Mouse (Mus musculus) kidney, adult 8-10 months (tissue): Measurements from ENCODE around the gene Lzic.

ENCODE experiments used
- DNase-seq, 2 experiments: peaks; one replicate each; pipeline ENCODE4 v3.0.0; 2022

Gene Lzic

DNA sequence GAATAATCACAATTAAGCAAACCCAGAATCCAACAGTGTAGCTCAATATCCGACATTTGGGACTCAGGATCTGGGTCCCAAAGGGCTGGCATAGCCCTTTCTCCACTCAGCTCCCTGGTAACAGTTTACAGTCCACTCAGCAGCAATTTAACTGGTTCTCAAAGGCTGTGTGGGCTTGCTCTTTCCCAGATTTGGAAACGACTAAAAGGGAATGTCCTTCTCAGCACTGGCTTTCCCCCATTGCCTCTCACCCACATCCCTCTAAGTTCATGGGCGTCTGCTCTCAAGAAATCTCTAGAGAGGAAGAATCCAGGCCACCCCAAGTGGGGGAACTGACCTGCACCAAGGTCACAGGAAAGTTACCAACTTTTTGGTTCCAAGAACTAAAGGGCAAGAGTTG is 463 bp upstream of the Lzic start:
- DNase-seq: peak in 1 of 2 experiments; percentile 29

- peak; percentile 14 to 26 for DNase-seq
Measured at GRCm38 (mm10) chr4:149485825-149486206, 787 bp downstream of the Lzic start.

DNA sequence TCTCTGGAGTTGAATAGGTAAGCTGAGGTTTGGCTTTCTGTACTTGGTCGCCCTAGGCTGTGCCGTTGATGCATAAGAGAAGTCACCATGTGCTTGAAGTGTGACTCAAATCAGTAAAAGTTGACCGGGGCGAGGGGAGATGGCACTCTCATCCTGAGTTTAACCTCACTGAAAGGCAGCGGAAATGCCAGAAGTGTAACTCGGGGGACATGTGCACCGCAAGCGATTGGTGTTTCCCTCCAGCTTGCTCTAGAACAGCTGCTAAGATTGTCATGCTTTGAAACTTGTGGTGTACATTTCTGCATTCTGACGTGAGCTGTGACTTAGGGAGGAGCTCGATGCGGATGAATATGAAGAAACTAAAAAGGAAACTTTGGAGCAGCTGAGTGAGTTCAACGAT is 2.7 kb downstream of the Lzic start:
- no peak for DNase-seq

GRCm38 (mm10) chr4:149489415-149490240 is 4.6 kb downstream of the Lzic start:
- DNase-seq: no peak

DNA sequence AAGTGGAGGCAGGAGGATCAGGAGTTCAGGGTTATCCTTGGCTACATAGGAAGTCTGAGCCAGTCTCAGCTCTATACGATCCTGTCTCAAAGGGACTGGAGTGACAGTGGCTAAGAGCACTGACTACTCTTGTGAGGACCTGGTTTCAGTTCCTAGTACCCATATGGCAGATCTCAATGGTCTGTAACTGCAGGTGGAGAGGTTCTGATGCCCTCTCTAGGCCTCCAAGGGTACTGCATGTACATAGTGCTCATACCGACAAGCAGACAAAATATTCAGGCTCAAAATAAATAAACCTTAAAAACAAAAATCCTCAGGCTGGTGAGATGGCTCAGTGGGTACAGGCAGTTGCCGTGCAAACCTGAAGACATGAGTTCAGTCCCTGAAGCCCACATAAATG is 6.1 kb downstream of the Lzic start:
- no peak for DNase-seq

GRCm38 (mm10) chr4:149496612-149497011 is 11.6 kb downstream of the Lzic start:
- no peak for DNase-seq

DNA sequence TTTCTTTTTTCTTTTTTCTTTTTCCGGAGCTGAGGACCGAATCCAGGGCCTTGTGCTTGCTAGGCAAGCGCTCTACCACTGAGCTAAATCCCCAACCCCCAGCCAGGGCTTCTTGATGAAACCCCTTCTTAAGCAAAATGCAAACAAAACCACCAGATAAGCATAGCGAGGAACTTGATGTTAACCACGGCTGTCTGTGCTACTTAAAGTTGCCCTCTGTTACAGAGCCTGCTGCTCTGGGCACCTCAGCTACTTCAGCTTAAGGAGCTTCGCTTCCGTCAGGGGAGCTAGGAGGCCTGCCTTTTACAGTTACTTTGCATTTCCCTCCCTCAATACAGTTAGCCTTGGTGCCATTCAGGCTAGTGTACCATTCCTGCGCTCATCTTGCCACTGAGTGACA is 13.9 kb downstream of the Lzic start:
- DNase-seq: no peak

DNA sequence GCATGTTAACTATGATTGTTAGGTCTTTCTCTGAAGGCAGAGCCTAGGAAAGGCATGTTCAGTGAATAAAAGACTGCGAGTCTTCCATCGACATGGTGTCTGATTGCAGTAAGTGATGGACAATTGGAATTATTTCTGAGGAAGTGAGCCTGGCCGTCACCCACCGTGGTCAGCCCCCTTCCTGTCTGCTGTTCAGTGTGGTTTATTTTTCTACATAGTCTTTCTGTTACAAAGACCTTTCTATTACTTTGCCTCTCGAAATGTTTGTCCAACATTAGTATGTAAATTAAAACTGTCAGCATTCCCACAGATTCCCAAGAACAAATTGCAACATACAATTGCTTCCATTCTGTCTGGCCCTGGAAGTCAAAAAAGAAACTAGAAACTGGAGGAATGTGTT is 14.8 kb downstream of the Lzic start:
- DNase-seq: no peak

GRCm38 (mm10) chr4:149504363-149504762 is 19.3 kb downstream of the Lzic start:
- no peak for DNase-seq

DNA sequence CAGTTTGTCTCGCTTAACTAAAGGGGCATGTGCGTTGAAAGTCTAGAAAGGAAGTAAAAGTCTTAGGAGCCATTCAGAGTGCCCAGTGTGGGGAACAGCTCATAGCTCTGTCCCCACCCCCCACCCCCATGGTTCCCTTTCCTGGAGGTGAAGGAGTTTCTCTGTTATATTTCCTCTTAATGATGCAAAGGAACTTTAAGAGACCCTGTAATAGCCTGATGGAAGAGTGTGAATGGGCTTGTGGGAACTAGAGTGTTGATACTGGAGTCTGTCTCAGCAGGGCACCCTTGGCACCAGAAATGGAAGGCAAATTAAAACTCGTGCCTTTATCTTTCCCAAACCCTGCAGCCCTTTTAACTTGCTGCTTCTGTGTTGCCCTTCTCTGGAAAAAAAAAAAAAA is 19.8 kb downstream of the Lzic start:
- DNase-seq: no peak

DNA sequence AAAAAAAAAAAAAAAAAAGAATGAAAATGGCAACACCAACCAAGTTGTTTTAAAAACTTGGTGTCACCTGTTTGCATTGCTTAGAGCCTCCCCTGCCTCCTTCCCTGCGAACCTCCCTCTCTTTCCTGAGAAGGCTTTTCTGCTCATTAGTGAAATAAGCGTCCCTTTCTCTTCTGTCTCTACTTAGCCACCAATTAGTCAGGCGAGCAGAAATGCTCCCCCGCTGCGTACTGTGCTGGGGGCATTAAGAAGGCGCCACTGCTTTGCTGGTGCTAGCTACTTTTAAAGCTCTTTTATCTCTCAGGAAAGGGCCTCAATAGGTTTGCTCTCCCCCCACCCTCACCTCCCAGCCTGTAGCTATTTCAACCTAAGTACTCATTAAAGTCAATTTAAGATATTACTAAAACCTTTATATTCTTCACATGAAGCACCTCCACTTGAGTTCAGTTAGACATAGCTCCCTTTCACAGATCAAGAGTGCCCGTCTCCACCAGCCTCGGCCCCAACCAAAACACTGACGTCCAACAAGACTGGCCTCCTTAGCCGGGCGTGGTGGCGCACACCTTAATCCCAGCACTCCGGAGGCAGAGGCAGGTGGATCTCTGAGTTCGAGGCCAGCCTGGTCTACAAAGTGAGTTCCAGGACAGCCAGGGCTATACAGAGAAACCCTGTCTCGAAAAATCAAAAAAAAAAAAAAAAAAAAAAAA is 20.4 kb downstream of the Lzic start:
- DNase-seq: no peak

- no peak for DNase-seq
Measured at GRCm38 (mm10) chr4:149506904-149507303, 21.9 kb downstream of the Lzic start.

GRCm38 (mm10) chr4:149511221-149511646 is 26.2 kb downstream of the Lzic start:
- DNase-seq: no peak

- DNase-seq: no peak
Measured at GRCm38 (mm10) chr4:149512072-149512471, 27.0 kb downstream of the Lzic start.

GRCm38 (mm10) chr4:149515706-149516105 is 30.7 kb downstream of the Lzic start:
- DNase-seq: no peak

- peak; percentile 98 for DNase-seq
Measured at GRCm38 (mm10) chr4:149517868-149518340, 32.9 kb downstream of the Lzic start, which contains the start of gene Ctnnbip1. Gene Ctnnbip1 (plus strand): TSS chr4:149518236.

DNA sequence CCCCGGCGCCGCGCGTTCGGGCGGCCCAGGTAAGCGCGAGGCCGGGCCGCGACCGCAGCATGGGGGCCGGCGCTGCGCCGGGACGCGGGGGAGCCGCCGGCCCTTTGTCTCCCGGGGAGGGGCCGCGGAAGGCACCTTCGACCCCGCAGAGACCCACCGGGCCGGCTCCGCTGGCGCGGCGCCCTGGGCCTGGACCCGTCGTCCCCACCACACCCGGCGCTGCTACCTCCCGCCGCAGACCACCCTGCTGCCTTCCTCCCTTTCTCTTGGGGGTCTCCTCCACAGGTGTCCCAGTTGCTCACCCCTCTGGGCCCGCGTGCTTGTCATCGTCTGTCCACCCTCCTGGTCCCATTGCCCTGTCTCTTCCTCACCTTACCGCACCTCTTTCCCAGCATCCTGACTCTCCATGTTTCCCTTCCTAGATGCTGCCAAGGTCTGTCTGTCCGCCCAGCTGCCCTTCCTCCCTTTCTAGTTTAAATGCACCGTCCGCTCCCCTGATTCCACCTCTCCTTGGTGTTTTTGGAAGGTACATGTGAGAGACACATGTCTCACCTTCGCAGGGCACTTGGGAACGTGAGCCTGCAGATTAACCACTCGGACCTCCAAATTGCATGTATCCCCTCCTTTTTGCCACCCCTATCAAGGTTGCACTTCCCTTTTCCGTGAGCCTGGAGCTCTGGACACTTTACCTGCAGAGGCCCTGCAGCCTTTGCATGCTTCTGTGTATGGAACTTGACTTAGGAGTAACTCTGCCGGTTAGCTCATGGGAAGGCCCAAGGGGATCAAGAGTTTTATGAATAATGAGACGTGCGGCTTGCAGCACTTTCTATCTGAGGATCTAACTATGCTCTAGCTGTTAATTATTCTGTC is 33.6 kb downstream of the Lzic start:
- DNase-seq: no peak

DNA sequence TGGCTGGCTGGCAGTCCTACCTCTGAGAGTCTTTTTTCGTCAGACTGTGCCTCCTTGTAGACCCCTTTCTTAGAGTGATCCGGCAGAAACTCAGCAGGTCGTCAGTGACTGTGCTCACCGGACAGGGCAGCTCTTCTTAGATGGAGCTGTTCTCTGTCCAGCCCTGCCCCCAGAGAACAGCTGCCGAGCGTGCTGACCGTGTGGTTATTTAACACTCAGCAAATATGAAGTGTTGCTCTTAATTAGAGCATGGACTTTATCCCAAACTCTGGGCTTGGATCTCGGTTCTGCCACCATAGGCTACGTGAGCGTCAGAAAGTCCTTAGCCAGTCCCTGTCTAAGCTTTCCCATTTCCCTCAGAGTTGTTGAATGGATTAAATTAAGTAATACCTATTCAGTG is 36.2 kb downstream of the Lzic start:
- DNase-seq: peak; percentile 67 to 72

DNA sequence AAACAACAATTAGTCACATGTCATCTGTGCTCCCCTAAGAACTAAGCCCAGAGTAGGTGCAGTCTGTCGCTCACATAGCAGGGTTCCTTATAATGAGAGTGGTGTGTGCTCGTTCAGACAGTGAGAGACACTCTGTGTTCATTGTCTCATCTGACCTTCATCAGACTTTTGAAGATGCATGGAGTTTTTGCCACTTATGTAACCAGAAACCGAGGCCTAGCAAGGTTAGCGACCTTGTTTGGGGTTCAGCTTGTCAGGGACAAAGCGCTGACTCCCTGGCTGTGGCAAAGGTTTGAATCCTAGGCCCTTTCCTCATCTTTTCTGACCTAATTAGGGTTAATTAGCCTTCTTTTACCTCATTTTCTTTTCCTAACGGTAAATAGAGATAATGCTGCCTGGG is 38.9 kb downstream of the Lzic start:
- no peak for DNase-seq

- no peak for DNase-seq
Measured at GRCm38 (mm10) chr4:149525170-149525569, 40.1 kb downstream of the Lzic start.

GRCm38 (mm10) chr4:149525811-149526210 is 40.8 kb downstream of the Lzic start:
- peak in 1 of 2 experiments; percentile 45 for DNase-seq

DNA sequence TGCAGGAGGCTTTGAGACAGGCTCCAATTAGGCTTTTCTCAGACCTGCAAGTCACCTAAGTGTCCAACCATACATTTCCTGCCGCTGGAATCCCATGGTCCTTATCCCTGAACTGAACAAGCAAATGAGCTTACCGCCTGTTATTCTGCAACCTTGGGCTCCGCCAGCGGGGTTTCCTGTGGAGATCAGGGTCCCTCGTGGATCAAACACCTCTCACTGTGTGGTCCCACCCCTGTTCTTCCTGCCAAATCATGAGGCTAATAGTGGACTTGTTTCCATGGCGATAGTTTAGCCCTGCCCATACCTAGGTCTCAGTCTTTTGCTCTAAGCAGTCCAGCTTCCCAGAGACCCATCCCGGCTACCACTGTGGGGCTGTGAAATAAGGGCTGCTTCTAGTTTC is 41.3 kb downstream of the Lzic start:
- no peak for DNase-seq
